Mouse (Mus musculus): ENCODE data around the gene Sult2a4.
"Not testable (repeated sequence)": the region's sequence is repeated elsewhere in the genome, so short reads cannot be mapped to it uniquely, and the experiment has no call there.

Gene Sult2a4

GRCm38 (mm10) chr7:13989507-13989906 lies at the start of gene Sult2a4:
Gene Sult2a4, minus strand, starts transcription at chr7:13989607.
- DNase-seq (ENCODE audit: low read depth, low spot score) = not testable (repeated sequence)

GRCm38 (mm10) chr7:14030831-14031230 lies 41.4 kb upstream of the Sult2a4 start:
- not testable (repeated sequence) for DNase-seq (ENCODE audit: low read depth, low spot score)

- DNase-seq (ENCODE audit: low read depth, low spot score) = no peak
These were observed 23.7 kb upstream of the Sult2a4 start for GRCm38 (mm10) chr7:14013083-14013482.

- DNase-seq (ENCODE audit: low read depth, low spot score) = not testable (repeated sequence)
These were observed 21.3 kb upstream of the Sult2a4 start for GRCm38 (mm10) chr7:14010686-14011085.

All from mesoderm, embryonic 11.5 days (tissue).